Comparison of ENCODE assay signal across 8 mouse cellular contexts in the genomic region with DNA sequence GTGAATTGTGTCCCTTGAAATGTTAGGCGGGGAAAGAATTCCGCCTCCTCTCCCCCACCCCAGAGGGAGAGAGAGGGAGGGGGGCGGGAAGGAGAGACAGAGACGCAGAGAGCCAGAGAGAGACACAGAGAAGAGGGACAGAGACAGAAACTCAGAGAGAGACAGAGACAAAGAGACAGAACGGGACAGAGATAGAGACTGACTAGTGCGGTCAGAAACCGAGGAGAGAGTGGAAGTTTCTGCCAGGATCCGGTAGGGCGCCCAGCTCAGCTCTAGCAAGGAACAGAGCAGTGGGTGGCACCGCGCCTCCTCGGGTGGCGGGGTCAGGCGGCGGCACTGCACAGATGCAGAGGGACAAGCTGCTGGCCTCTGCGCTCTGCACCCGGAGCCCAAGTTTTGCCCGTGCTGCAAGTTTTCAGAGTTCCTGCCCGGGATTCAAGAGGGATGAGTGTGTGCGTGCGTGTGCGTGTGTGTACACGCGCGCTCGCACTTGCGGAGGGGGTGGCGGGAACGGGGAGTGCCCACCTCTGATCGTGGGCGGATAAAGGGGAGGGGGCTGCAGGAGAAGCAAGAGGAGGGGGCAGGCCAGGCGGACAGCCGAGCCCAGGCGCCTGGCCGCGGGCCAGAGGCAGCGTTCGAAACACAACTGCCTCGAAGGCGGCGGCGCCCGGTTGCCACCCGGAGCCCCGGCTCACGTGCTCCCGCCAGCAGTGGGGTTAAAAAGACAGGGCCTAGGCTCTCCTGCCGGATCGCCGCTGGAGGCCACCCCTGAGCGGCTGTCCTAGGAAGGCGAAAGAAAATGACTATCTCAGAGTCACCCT. TPM values are rescaled to one million over a fixed set of nuclear protein-coding genes. Genes with fewer than 3 reads are reported as not detected.
A peak's percentile ranks its signal among the peaks of the same experiment; 100 is the strongest.
DNase-seq lines count a peak whose midpoint lies in the region; ATAC-seq and TF ChIP-seq lines count a peak whose summit lies in the region.

No protein-coding gene starts in this region.

- no peak for DNase-seq in layer of hippocampus, adult 2 months (ENCODE audit: low spot score in 2 of 2)
- DNase-seq in layer of hippocampus, postnatal 25 days (ENCODE audit: extremely low spot score in 1 of 2, low spot score in 1 of 2): no peak
- DNase-seq in adrenal gland, postnatal 36 days: peak; percentile 75 to 83
- peak; percentile 80 for DNase-seq in stomach, postnatal 0 days (ENCODE audit: low spot score)
- DNase-seq in frontal cortex, postnatal 36 days (ENCODE audit: low spot score in 2 of 2): no peak

- H3K27ac ChIP-seq in layer of hippocampus, adult 2 months: no peak overlapping the region
- peak overlapping the region; percentile 97 for H3K27ac ChIP-seq in kidney, embryonic 16.5 days (ENCODE audit: low read length)
- peak overlapping the region; percentile 79 for H3K27ac ChIP-seq in stomach, postnatal 0 days (replicated peaks)

- peaks cover 28% of the 10 kb centered on the region for H3K4me1 ChIP-seq in kidney, embryonic 16.5 days (ENCODE audit: insufficient read depth, low read length)
- 0 out of 2 replicates have a peak, but pooled peaks cover 2% of the 10 kb centered on the region for H3K4me1 ChIP-seq in stomach, postnatal 0 days (replicated peaks; ENCODE audit: control insufficient read depth, insufficient read depth)

- no peaks in the 10 kb centered on the region for H3K27me3 ChIP-seq in kidney, embryonic 16.5 days (ENCODE audit: insufficient read depth, low read length)
- no peaks in the 10 kb centered on the region for H3K27me3 ChIP-seq in stomach, postnatal 0 days (ENCODE audit: control insufficient read depth, insufficient read depth, low read length)

- peak; percentile 63 for ATAC-seq in granulocyte monocyte progenitor cell, adult 5-6 weeks (replicated peaks; ENCODE audit: poor library complexity, severe bottlenecking)
- ATAC-seq in kidney, embryonic 16.5 days (ENCODE audit: low FRiP score, low TSS enrichment): peak; percentile 85
- ATAC-seq in megakaryocyte, adult 5-6 weeks (ENCODE audit: poor library complexity, severe bottlenecking): peak; percentile 37
- peak; percentile 80 for ATAC-seq in stomach, postnatal 0 days (ENCODE audit: low FRiP score, low TSS enrichment)

- no peak for TF ChIP-seq EP300 in stomach, postnatal 0 days (optimal IDR thresholded peaks at IDR 0.05)

- H3K4me3 ChIP-seq in layer of hippocampus, adult 2 months: peak overlapping the region; percentile 24; the same call in 1 of the 2 replicates
- H3K4me3 ChIP-seq in kidney, embryonic 16.5 days (ENCODE audit: low read length): peak overlapping the region; percentile 60
- H3K4me3 ChIP-seq in stomach, postnatal 0 days (ENCODE audit: low read depth, low read length): peak overlapping the region; percentile 80

- H3K4me2 ChIP-seq in kidney, embryonic 16.5 days (replicated peaks; ENCODE audit: low read depth, low read length): peak overlapping the region; percentile 97
- peak overlapping the region; percentile 99 for H3K4me2 ChIP-seq in stomach, postnatal 0 days (replicated peaks; ENCODE audit: low read depth)

- no peaks in the 10 kb centered on the region for H3K9me3 ChIP-seq in kidney, embryonic 16.5 days (ENCODE audit: low read length)
- H3K9me3 ChIP-seq in stomach, postnatal 0 days (ENCODE audit: control insufficient read depth, low read length): no peaks in the 10 kb centered on the region

- H3K36me3 ChIP-seq in kidney, embryonic 16.5 days (ENCODE audit: insufficient read depth, low read length): no peaks in the 10 kb centered on the region
- no peaks in the 10 kb centered on the region for H3K36me3 ChIP-seq in stomach, postnatal 0 days (ENCODE audit: control insufficient read depth, insufficient read depth, low read length)

- no peak for TF ChIP-seq CTCF in layer of hippocampus, adult 2 months (conservative IDR thresholded peaks at IDR 0.05)
- TF ChIP-seq CTCF in stomach, postnatal 0 days (IDR thresholded peaks at IDR 0.05; ENCODE audit: low read depth): peak; percentile 45

- 0% methylated on average over 52 of the region's 52 CpGs for WGBS in kidney, embryonic 16.5 days
- WGBS in stomach, postnatal 0 days: under 1% methylated on average over 49 of the region's 52 CpGs

- peak overlapping the region; percentile 98 for H3K9ac ChIP-seq in kidney, embryonic 16.5 days (replicated peaks; ENCODE audit: low read length)
- H3K9ac ChIP-seq in stomach, postnatal 0 days (ENCODE audit: low read length): peak overlapping the region; percentile 76

RNA-seq across cellular contexts. Expression of a gene that starts 0.5 kb away (rescaled TPM):
- under 1 TPM in 1 of 2 experiments, not detected in 1; 0.13 TPM for total RNA-seq in layer of hippocampus, adult 2 months (2021)
- under 1 TPM; 0.10 to 0.26 TPM for total RNA-seq in layer of hippocampus, postnatal 25 days (2021)
- 1 to 10 TPM; 4.4 to 5.2 TPM for total RNA-seq in adrenal gland, postnatal 36 days (2021)
- total RNA-seq in granulocyte monocyte progenitor cell, adult 5-6 weeks (2014; fragmentation: Nextera tagmentation): 0.60 and 4.5 TPM in 2 replicates
- 0.15 and 0.78 TPM in 2 replicates for total RNA-seq in granulocyte monocyte progenitor cell, adult 5-6 weeks (2017)
- 15.4 and 21.2 TPM in 2 replicates for polyA plus RNA-seq in kidney, embryonic 16.5 days (2015; fragmentation: Nextera tagmentation; extraction: Ambion mirVana)
- total RNA-seq in megakaryocyte, adult 5-6 weeks (2015): 0.42 and 0.48 TPM in 2 replicates
- 0.15 TPM in 1 of 2 replicates, not detected in the other for total RNA-seq in megakaryocyte, adult 5-6 weeks (2017)
- 3.1 and 3.6 TPM in 2 replicates for polyA plus RNA-seq in stomach, postnatal 0 days (2015; fragmentation: Nextera tagmentation; extraction: Ambion mirVana)

Comparison
In these comparisons a context has a peak if more than half of its experiments do, and no peak if none do; other contexts are left out.
1. DNase-seq: peak in adrenal gland, postnatal 36 days (2 of 2) and stomach, postnatal 0 days (single experiment); none in layer of hippocampus, adult 2 months (0 of 2), layer of hippocampus, postnatal 25 days (0 of 2) and frontal cortex, postnatal 36 days (0 of 2).
2. H3K4me3 ChIP-seq: peak in every context shown above with its lines; median percentile 80 in stomach, postnatal 0 days; 60 in kidney, embryonic 16.5 days; 24 in layer of hippocampus, adult 2 months.
3. Peak in every context shown above with its lines, with median percentiles within 50 percentile points of each other: ATAC-seq.